Mouse (Mus musculus) A20 (cell line): Measurements from ENCODE around the gene Cntnap5c.

Experiments
- DNase-seq: peaks from one replicate; pipeline ENCODE4 v3.0.0-alpha.2; 2011; ENCODE audit warnings: low read depth, low spot score

Gene Cntnap5c

GRCm38 (mm10) chr17:58003322-58003721, 234.0 kb downstream of the Cntnap5c start:
- no peak for DNase-seq

- DNase-seq, result no peak
Measured at GRCm38 (mm10) chr17:58004491-58004890, 235.1 kb downstream of the Cntnap5c start.

GRCm38 (mm10) chr17:58041178-58041577, 271.8 kb downstream of the Cntnap5c start:
- no peak for DNase-seq

GRCm38 (mm10) chr17:58045149-58045548, 275.8 kb downstream of the Cntnap5c start:
- no peak for DNase-seq

- no peak for DNase-seq
Measured at GRCm38 (mm10) chr17:58069912-58070311, 300.5 kb downstream of the Cntnap5c start.

GRCm38 (mm10) chr17:58082676-58083075, 313.3 kb downstream of the Cntnap5c start:
- no peak for DNase-seq

- DNase-seq, result no peak
Measured at GRCm38 (mm10) chr17:58104505-58104904, 335.1 kb downstream of the Cntnap5c start.

- no peak for DNase-seq
Measured at GRCm38 (mm10) chr17:58107901-58108300, 338.5 kb downstream of the Cntnap5c start.

- no peak for DNase-seq
Measured at GRCm38 (mm10) chr17:58108335-58108734, 339.0 kb downstream of the Cntnap5c start.

GRCm38 (mm10) chr17:58187171-58187570, 417.8 kb downstream of the Cntnap5c start:
- no peak for DNase-seq

- DNase-seq, result no peak
Measured at GRCm38 (mm10) chr17:58201148-58201547, 431.8 kb downstream of the Cntnap5c start.

- no peak for DNase-seq
Measured at GRCm38 (mm10) chr17:58268058-58268457, 498.7 kb downstream of the Cntnap5c start.

- no peak for DNase-seq
Measured at GRCm38 (mm10) chr17:58351310-58351709, 581.9 kb downstream of the Cntnap5c start.

- DNase-seq, result no peak
Measured at GRCm38 (mm10) chr17:58356224-58356623, 586.9 kb downstream of the Cntnap5c start.

GRCm38 (mm10) chr17:58363582-58364267, 594.4 kb downstream of the Cntnap5c start:
- no peak for DNase-seq

- no peak for DNase-seq
Measured at GRCm38 (mm10) chr17:58370089-58370488, 600.7 kb downstream of the Cntnap5c start.

- no peak for DNase-seq
Measured at GRCm38 (mm10) chr17:58407769-58408168, 638.4 kb downstream of the Cntnap5c start.

GRCm38 (mm10) chr17:58408756-58409155, 639.4 kb downstream of the Cntnap5c start:
- no peak for DNase-seq

- no peak for DNase-seq
Measured at GRCm38 (mm10) chr17:58437443-58437842, 668.1 kb downstream of the Cntnap5c start.
